Mouse (Mus musculus) myocyte (in vitro differentiated cells): Measurements from ENCODE around the gene Ccdc114. TPM values are rescaled to one million over a fixed set of nuclear protein-coding genes. Genes with fewer than 3 reads are reported as not detected.

Experiments
- H3K27me3 ChIP-seq: one replicate; pipeline ENCODE4 v1.6.1; 2011; ENCODE audit not compliant: control insufficient read depth, insufficient read depth, insufficient read length
- H3K36me3 ChIP-seq: one replicate; pipeline ENCODE4 v1.6.1; 2011; ENCODE audit not compliant: control insufficient read depth, insufficient read depth
- H3K4me2 ChIP-seq: one replicate; pipeline ENCODE4 v1.6.1; 2011; ENCODE audit warnings: low read depth, control low read depth
- H3K4me3 ChIP-seq: one replicate; pipeline ENCODE4 v1.5.1; 2011; ENCODE audit warnings: mild to moderate bottlenecking, control low read depth, moderate library complexity
- H3K79me2 ChIP-seq: one replicate; pipeline ENCODE4 v1.6.1; 2011; ENCODE audit not compliant: control insufficient read depth, insufficient read depth
- H3ac ChIP-seq: one replicate; pipeline ENCODE4 v1.6.1; 2011; ENCODE audit not compliant: control insufficient read depth, insufficient read length
- CEBPB ChIP-seq: IDR thresholded peaks from 2 replicates; pipeline ENCODE4 v1.6.1; 2011; ENCODE audit warnings: mild to moderate bottlenecking, moderate library complexity; ENCODE audit not compliant: poor library complexity, insufficient read depth, severe bottlenecking
- E2F4 ChIP-seq: IDR thresholded peaks from one replicate; pipeline ENCODE4 v1.6.1; 2011; ENCODE audit warnings: mild to moderate bottlenecking, control low read depth, moderate library complexity; ENCODE audit not compliant: insufficient read depth
- MAX ChIP-seq: IDR thresholded peaks from one replicate; pipeline ENCODE4 v1.6.1; 2011; ENCODE audit warnings: low read depth, mild to moderate bottlenecking, control low read depth
- MYOD1 ChIP-seq, 3 experiments: IDR thresholded peaks; one replicate each; pipeline ENCODE4 v1.6.1; 2011; ENCODE audit warnings: control low read depth in 2 of 3, low read depth in 2 of 3, mild to moderate bottlenecking in 2 of 3, moderate library complexity in 1 of 3; ENCODE audit not compliant: insufficient read length in 2 of 3, control insufficient read depth in 1 of 3
- MYOG ChIP-seq, 3 experiments: IDR thresholded peaks; one replicate each; pipeline ENCODE4 v1.6.1; 2011; ENCODE audit warnings: control low read depth in 2 of 3, low read depth in 2 of 3, mild to moderate bottlenecking in 2 of 3; ENCODE audit not compliant: insufficient read length in 2 of 3, control insufficient read depth in 1 of 3, insufficient read depth in 1 of 3
- POLR2A ChIP-seq: IDR thresholded peaks from one replicate; pipeline ENCODE4 v1.6.1; 2011; ENCODE audit warnings: low read depth, mild to moderate bottlenecking, control low read depth, moderate library complexity; ENCODE audit not compliant: insufficient read length
- POLR2AphosphoS2 ChIP-seq: IDR thresholded peaks from one replicate; pipeline ENCODE4 v1.6.1; 2011; ENCODE audit warnings: low read depth, control low read depth; ENCODE audit not compliant: insufficient read length
- REST ChIP-seq: IDR thresholded peaks from one replicate; pipeline ENCODE4 v1.6.1; 2011; ENCODE audit warnings: mild to moderate bottlenecking, control low read depth, moderate library complexity; ENCODE audit not compliant: insufficient read depth, insufficient read length
- SRF ChIP-seq: IDR thresholded peaks from one replicate; pipeline ENCODE4 v1.6.1; 2011; ENCODE audit warnings: low read depth; ENCODE audit not compliant: control insufficient read depth, insufficient read length
- TCF12 ChIP-seq: IDR thresholded peaks from one replicate; pipeline ENCODE4 v1.6.1; 2011; ENCODE audit warnings: mild to moderate bottlenecking, control low read depth; ENCODE audit not compliant: poor library complexity, insufficient read depth, severe bottlenecking
- TCF3 ChIP-seq: IDR thresholded peaks from one replicate; pipeline ENCODE4 v1.6.1; 2011; ENCODE audit warnings: low read depth, control low read depth; ENCODE audit not compliant: insufficient read length
- USF1 ChIP-seq: IDR thresholded peaks from one replicate; pipeline ENCODE4 v1.6.1; 2011; ENCODE audit warnings: low read depth, mild to moderate bottlenecking, control low read depth, moderate library complexity
- polyA plus RNA-seq: library from polyadenylated mRNA; unstranded; fragments of >200 nt; fragmentation: generic; extraction: Trizol; gene quantifications from one replicate; pipeline ENCODE4 v1.2.1, GENCODE M21; 2012; ENCODE audit warnings: missing spikeins

Gene Ccdc114
- polyA plus RNA-seq, 1 experiment = 1.0 TPM

GRCm38 (mm10) chr7:45973271-45973687, 49.4 kb downstream of the Ccdc114 start:
- no peaks in the 10 kb centered on the region for H3K36me3 ChIP-seq
- TF ChIP-seq REST (no peak), SRF (no peak), USF1 (peak; percentile 86), E2F4 (no peak), MYOD1 (IDR thresholded peaks at IDR 0.05; ENCODE audit: control insufficient read depth in 1 of 3, insufficient read length in 2 of 3, low read depth in 2 of 3) (no peak), CEBPB (no peak), MYOG (IDR thresholded peaks at IDR 0.05; ENCODE audit: control insufficient read depth in 1 of 3, insufficient read depth in 1 of 3, insufficient read length in 2 of 3, low read depth in 2 of 3) (no peak), TCF3 (no peak)

GRCm38 (mm10) chr7:45974103-45974502, 50.2 kb downstream of the Ccdc114 start:
- no peak overlapping the region for H3K4me2 ChIP-seq
- H3ac ChIP-seq = no peak overlapping the region
- peaks cover 5% of the 10 kb centered on the region for H3K27me3 ChIP-seq
- no peaks in the 10 kb centered on the region for H3K79me2 ChIP-seq
- no peak for TF ChIP-seq E2F4
- TF ChIP-seq REST = no peak
- no peak for TF ChIP-seq POLR2AphosphoS2
- TF ChIP-seq MAX = no peak
- TF ChIP-seq SRF = no peak
- TF ChIP-seq TCF3 = no peak
- no peak for TF ChIP-seq CEBPB
- TF ChIP-seq USF1 = no peak
- no peak for TF ChIP-seq MYOD1 (IDR thresholded peaks at IDR 0.05; ENCODE audit: control insufficient read depth in 1 of 3, insufficient read length in 2 of 3, low read depth in 2 of 3)
- TF ChIP-seq MYOG (IDR thresholded peaks at IDR 0.05; ENCODE audit: control insufficient read depth in 1 of 3, insufficient read depth in 1 of 3, insufficient read length in 2 of 3, low read depth in 2 of 3) = no peak
- TF ChIP-seq TCF12 = no peak
- no peak for TF ChIP-seq POLR2A
- no peaks in the 10 kb centered on the region for H3K36me3 ChIP-seq
- no peak overlapping the region for H3K4me3 ChIP-seq

More at GRCm38 (mm10) chr7:45973271-45973687, 49.4 kb downstream of the Ccdc114 start:
- Histone ChIP-seq H3K79me2 (no peaks in the 10 kb centered on the region), H3K4me3 (no peak overlapping the region), H3K4me2 (no peak overlapping the region), H3ac (no peak overlapping the region), H3K27me3 (peaks cover 8% of the 10 kb centered on the region)

GRCm38 (mm10) chr7:45974512-45974911, 50.6 kb downstream of the Ccdc114 start:
- Histone ChIP-seq H3ac (no peak overlapping the region), H3K4me3 (no peak overlapping the region), H3K36me3 (no peaks in the 10 kb centered on the region), H3K79me2 (no peaks in the 10 kb centered on the region), H3K27me3 (peaks cover 8% of the 10 kb centered on the region), H3K4me2 (no peak overlapping the region)
- TF ChIP-seq CEBPB (no peak), MAX (no peak), E2F4 (no peak), POLR2AphosphoS2 (no peak), POLR2A (no peak), TCF3 (no peak), SRF (no peak), MYOG (IDR thresholded peaks at IDR 0.05; ENCODE audit: control insufficient read depth in 1 of 3, insufficient read depth in 1 of 3, insufficient read length in 2 of 3, low read depth in 2 of 3) (no peak), USF1 (no peak), REST (no peak), TCF12 (no peak), MYOD1 (IDR thresholded peaks at IDR 0.05; ENCODE audit: control insufficient read depth in 1 of 3, insufficient read length in 2 of 3, low read depth in 2 of 3) (no peak)

DNA sequence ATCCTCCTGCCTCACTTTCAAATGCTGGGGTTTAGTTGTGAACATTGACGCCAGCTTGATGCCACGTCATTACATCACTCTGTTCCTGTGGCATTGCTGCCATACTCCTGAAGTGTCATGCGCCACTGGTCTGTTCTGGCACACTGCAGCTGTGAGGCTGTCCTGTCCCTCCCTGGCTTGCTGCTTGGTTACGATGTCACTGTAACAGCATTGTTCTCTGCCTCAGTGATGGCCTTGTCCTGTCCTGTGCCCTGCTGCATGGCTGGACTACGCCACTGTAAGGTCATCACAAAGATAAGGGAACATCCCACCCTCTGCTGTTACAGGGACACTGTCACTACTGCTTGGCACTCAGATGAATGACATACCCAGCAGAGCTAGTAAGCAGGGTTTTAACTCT, 57.7 kb downstream of the Ccdc114 start:
- Histone ChIP-seq H3K27me3 (peaks cover 17% of the 10 kb centered on the region), H3K79me2 (no peaks in the 10 kb centered on the region)
- TF ChIP-seq TCF12 (no peak), SRF (no peak), POLR2AphosphoS2 (no peak), REST (no peak), MAX (no peak), POLR2A (no peak), MYOG (IDR thresholded peaks at IDR 0.05; ENCODE audit: control insufficient read depth in 1 of 3, insufficient read depth in 1 of 3, insufficient read length in 2 of 3, low read depth in 2 of 3) (no peak), TCF3 (no peak)

DNA sequence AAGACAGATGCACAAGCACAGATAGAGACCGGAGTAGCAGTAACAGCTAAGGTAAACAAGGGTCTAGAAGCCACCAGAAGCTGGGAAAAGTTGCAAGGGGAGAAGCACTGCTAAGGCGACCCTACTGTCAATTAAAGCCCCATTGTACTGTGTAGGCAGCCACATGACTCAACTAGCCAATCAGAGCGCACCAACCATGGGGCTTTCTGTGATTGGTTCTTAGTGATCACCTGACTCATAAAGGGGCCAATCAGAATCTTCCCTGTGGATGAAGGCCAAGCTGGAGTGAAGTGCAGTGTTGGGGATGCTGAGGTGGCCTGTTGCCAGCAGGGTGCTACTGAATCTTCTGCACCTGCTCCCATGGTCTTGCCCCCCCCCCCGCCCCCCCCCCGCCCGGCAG, 63.0 kb downstream of the Ccdc114 start:
- no peaks in the 10 kb centered on the region for H3K79me2 ChIP-seq
- no peaks in the 10 kb centered on the region for H3K36me3 ChIP-seq
- TF ChIP-seq MAX (no peak), POLR2AphosphoS2 (no peak), MYOG (IDR thresholded peaks at IDR 0.05; ENCODE audit: control insufficient read depth in 1 of 3, insufficient read depth in 1 of 3, insufficient read length in 2 of 3, low read depth in 2 of 3) (no peak), CEBPB (no peak), REST (no peak), E2F4 (no peak), USF1 (no peak), POLR2A (no peak), TCF3 (no peak), TCF12 (no peak), SRF (no peak)
- no peak overlapping the region for H3K4me3 ChIP-seq
- no peak overlapping the region for H3K4me2 ChIP-seq
- H3K27me3 ChIP-seq = peaks cover 24% of the 10 kb centered on the region
- no peak overlapping the region for H3ac ChIP-seq

More for the DNA sequence above, 57.7 kb downstream of the Ccdc114 start:
- no peak overlapping the region for H3K4me2 ChIP-seq
- H3K4me3 ChIP-seq = no peak overlapping the region
- no peaks in the 10 kb centered on the region for H3K36me3 ChIP-seq
- no peak overlapping the region for H3ac ChIP-seq
